Mouse (Mus musculus): ENCODE measurements around the gene Tmem184a.

- TF ChIP-seq POLR2A (IDR thresholded peaks at IDR 0.05; ENCODE audit: borderline replicate concordance, extremely low read depth, low read depth, low read length) (no peak), CTCF (IDR thresholded peaks at IDR 0.05; ENCODE audit: insufficient read depth, low read length) (no peak)
Measured at GRCm38 (mm10) chr5:139818056-139818455, 1.7 kb downstream of the Tmem184a start.
